Mouse (Mus musculus): ENCODE results near the gene Elmo3.

The Elmo3 gene

GRCm38 (mm10) chr8:105330325-105330724, 24.9 kb downstream of the Elmo3 start:
- DNase-seq = no peak

- DNase-seq = no peak
These were observed 26.1 kb downstream of the Elmo3 start for GRCm38 (mm10) chr8:105331469-105331868.

- DNase-seq = no peak
These were observed 26.5 kb downstream of the Elmo3 start for GRCm38 (mm10) chr8:105331931-105332330.

- DNase-seq = no peak
These were observed 27.1 kb downstream of the Elmo3 start for GRCm38 (mm10) chr8:105332523-105332922.

GRCm38 (mm10) chr8:105336373-105337130, 31.2 kb downstream of the Elmo3 start:
- no peak for DNase-seq

GRCm38 (mm10) chr8:105338992-105339391, 33.6 kb downstream of the Elmo3 start:
- DNase-seq = no peak

- no peak for DNase-seq
These were observed 34.7 kb downstream of the Elmo3 start for GRCm38 (mm10) chr8:105339886-105340635.

- no peak for DNase-seq
These were observed 36.0 kb downstream of the Elmo3 start for GRCm38 (mm10) chr8:105341399-105341798.

GRCm38 (mm10) chr8:105342768-105343167, 37.4 kb downstream of the Elmo3 start:
- DNase-seq = no peak

- DNase-seq = no peak
These were observed 38.6 kb downstream of the Elmo3 start for GRCm38 (mm10) chr8:105343791-105344574.

GRCm38 (mm10) chr8:105345061-105345975, 39.9 kb downstream of the Elmo3 start:
- no peak for DNase-seq

- DNase-seq = peak; percentile 55
These were observed 41.4 kb downstream of the Elmo3 start for GRCm38 (mm10) chr8:105346611-105347427.

- peak; percentile 95 for DNase-seq
These were observed 42.2 kb downstream of the Elmo3 start, which contains the start of gene Fhod1 for GRCm38 (mm10) chr8:105347428-105348221. Gene Fhod1 (minus strand): TSS chr8:105347953.

GRCm38 (mm10) chr8:105348450-105349095, 43.2 kb downstream of the Elmo3 start, which contains the start of gene Slc9a5:
Gene Slc9a5 (plus strand): TSS chr8:105348843.
- DNase-seq = peak; percentile 79

- peak; percentile 63 for DNase-seq
These were observed 43.8 kb downstream of the Elmo3 start for GRCm38 (mm10) chr8:105349096-105349771.

GRCm38 (mm10) chr8:105350186-105350585, 44.8 kb downstream of the Elmo3 start:
- peak; percentile 24 for DNase-seq

GRCm38 (mm10) chr8:105353583-105354135, 48.3 kb downstream of the Elmo3 start:
- no peak for DNase-seq

GRCm38 (mm10) chr8:105354549-105354948, 49.1 kb downstream of the Elmo3 start:
- DNase-seq = no peak

All from retina, postnatal 1 day (tissue).